Comparison of ENCODE assay signal across 11 mouse cellular contexts in the genomic region with DNA sequence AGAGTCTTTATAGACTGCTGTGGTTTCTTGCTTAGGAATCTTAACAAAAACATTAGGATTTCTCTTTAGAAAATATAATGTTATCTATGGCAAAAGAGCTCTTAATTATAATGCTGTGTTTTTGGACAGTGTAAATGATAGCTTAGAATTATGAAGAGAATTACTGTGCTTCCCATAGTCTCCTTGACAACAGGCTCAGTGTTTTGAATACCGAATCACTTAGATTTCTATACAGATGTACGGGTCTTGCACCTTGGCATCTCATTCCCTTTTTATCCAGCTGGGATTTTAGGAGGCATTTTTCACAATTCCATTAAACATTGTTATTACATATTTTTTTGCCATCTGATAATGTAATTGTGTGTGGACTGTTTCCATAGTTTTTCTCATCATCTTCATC.
"Had no signal": no experiment of that assay in that cellular context is flagged by ENCODE, and none has a peak within 500 bp of the region (broad histone marks: within the 10 kb centered on the region; RNA-seq: fewer than 3 reads in every experiment).

No protein-coding gene starts in this region.

- ATAC-seq: lung, postnatal 0 days had no signal

- H3K27ac ChIP-seq: limb, embryonic 10.5 days; liver, embryonic 15.5 days; neural tube, embryonic 12.5 days; stomach, postnatal 0 days had no signal

- H3K4me3 ChIP-seq: limb, embryonic 10.5 days; liver, embryonic 15.5 days; neural tube, embryonic 12.5 days had no signal

- H3K4me2 ChIP-seq: liver, embryonic 11.5 days; liver, embryonic 15.5 days; neural tube, embryonic 12.5 days had no signal

- H3K9me3 ChIP-seq: limb, embryonic 10.5 days; liver, embryonic 15.5 days; neural tube, embryonic 12.5 days had no signal

- H3K27me3 ChIP-seq: liver, embryonic 15.5 days; neural tube, embryonic 12.5 days had no signal

- DNase-seq: kidney, adult 8-10 months; kidney, postnatal 25 days; lung, adult 2 months; lung, postnatal 36 days; thymus, postnatal 4 days had no signal

- H3K36me3 ChIP-seq: limb, embryonic 10.5 days; liver, embryonic 15.5 days; neural tube, embryonic 12.5 days had no signal

- H3K4me1 ChIP-seq: limb, embryonic 10.5 days; liver, embryonic 15.5 days had no signal

- H3K9ac ChIP-seq: liver, embryonic 15.5 days; neural tube, embryonic 12.5 days had no signal
